In the genomic region with DNA sequence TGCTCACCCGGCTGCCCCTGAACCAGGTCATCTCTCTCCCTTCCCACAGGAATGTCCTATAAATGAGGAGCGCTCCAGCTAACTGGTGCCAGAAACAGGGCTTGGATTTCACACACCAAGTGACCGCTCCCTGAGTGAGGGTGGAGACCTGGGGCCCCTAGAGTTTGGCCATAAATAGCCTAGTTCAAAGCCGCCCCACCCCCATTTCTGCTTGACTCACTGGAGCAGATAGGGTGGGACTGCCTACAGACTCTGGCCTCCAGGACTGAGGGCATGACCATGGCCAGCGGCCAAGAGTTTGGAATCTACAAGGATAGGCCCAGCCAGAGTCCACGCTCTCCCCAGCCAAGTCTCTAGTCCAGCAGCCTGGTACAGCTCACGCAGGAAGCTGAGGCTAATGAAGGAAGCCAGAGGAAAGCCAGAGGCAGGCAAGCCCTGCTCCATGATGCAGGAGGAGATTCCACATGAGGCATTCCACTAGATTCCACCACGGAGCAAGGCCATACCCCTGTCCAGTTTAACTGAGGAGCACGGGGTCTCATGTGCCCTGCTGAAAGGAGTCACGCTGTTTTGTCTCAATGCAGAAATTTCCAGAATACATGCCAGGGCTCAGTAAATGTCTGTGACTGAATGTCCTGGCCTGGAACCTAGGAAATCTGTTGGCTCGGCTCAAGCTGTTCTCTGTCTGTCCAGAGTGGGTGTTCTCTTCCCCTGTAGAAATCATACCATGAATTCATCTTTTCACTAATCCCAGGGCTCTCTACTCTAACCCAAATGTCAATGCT, we compare ENCODE assay signal across 9 mouse cellular contexts. TPM values are rescaled to one million over a fixed set of nuclear protein-coding genes. Genes with fewer than 3 reads are reported as not detected.
DNase-seq lines count a peak whose midpoint lies in the region; ATAC-seq and TF ChIP-seq lines count a peak whose summit lies in the region.
"Had no signal": no experiment of that assay in that cellular context is flagged by ENCODE, and none has a peak within 500 bp of the region (broad histone marks: within the 10 kb centered on the region; RNA-seq: fewer than 3 reads in every experiment).

No protein-coding gene starts in this region.

- H3K9ac ChIP-seq in forebrain, postnatal 0 days, result no peak overlapping the region
- no peak overlapping the region for H3K9ac ChIP-seq in forebrain, embryonic 15.5 days (replicated peaks)
- H3K9ac ChIP-seq in kidney, postnatal 0 days (ENCODE audit: low read depth, low read length), result no peak overlapping the region
- H3K9ac ChIP-seq: neural tube, embryonic 13.5 days had no signal

- no peak overlapping the region for H3K4me2 ChIP-seq in forebrain, postnatal 0 days (ENCODE audit: low read depth)
- H3K4me2 ChIP-seq in forebrain, embryonic 15.5 days (replicated peaks), result no peak overlapping the region
- H3K4me2 ChIP-seq in kidney, postnatal 0 days (ENCODE audit: low read length), result no peak overlapping the region
- H3K4me2 ChIP-seq: neural tube, embryonic 13.5 days had no signal

- ATAC-seq in forebrain, postnatal 0 days, result no peak
- ATAC-seq in forebrain, embryonic 15.5 days (replicated peaks), result no peak
- peak; percentile 95 for ATAC-seq in kidney, postnatal 0 days (replicated peaks; ENCODE audit: low FRiP score, low read depth)

- no peak overlapping the region for H3K4me3 ChIP-seq in forebrain, postnatal 0 days (ENCODE audit: low read depth, low read length)
- no peak overlapping the region for H3K4me3 ChIP-seq in forebrain, embryonic 15.5 days
- no peak overlapping the region for H3K4me3 ChIP-seq in kidney, postnatal 0 days (replicated peaks; ENCODE audit: low read depth, low read length)
- H3K4me3 ChIP-seq: neural tube, embryonic 13.5 days had no signal

- no peaks in the 10 kb centered on the region for H3K4me1 ChIP-seq in forebrain, postnatal 0 days (ENCODE audit: insufficient read depth)
- H3K4me1 ChIP-seq in forebrain, embryonic 15.5 days, result no peaks in the 10 kb centered on the region
- peaks cover 8% of the 10 kb centered on the region; the same call in 1 of the 2 replicates for H3K4me1 ChIP-seq in kidney, postnatal 0 days (replicated peaks; ENCODE audit: insufficient read depth, low read length)
- H3K4me1 ChIP-seq: neural tube, embryonic 13.5 days had no signal

- H3K36me3 ChIP-seq in forebrain, postnatal 0 days (ENCODE audit: insufficient read depth), result no peaks in the 10 kb centered on the region
- H3K36me3 ChIP-seq in forebrain, embryonic 15.5 days, result no peaks in the 10 kb centered on the region
- H3K36me3 ChIP-seq in kidney, postnatal 0 days (ENCODE audit: insufficient read depth, low read length), result no peaks in the 10 kb centered on the region
- H3K36me3 ChIP-seq: neural tube, embryonic 13.5 days had no signal

- no peak for DNase-seq in forebrain, postnatal 0 days
- peak; percentile 67 to 80 for DNase-seq in adrenal gland, postnatal 4 days (ENCODE audit: low spot score in 2 of 2)
- DNase-seq in heart, adult 8-10 months (ENCODE audit: low spot score), result peak; percentile 91
- peak; percentile 86 for DNase-seq in kidney, postnatal 0 days (ENCODE audit: low spot score)
- DNase-seq in lung, postnatal 36 days, result peak; percentile 95
- DNase-seq in embryo, embryonic 9.5 days (ENCODE audit: extremely low spot score), result no peak
- no peak for DNase-seq in thymus, postnatal 4 days

- 79% methylated on average over 11 of the region's 11 CpGs for WGBS in forebrain, postnatal 0 days
- WGBS in forebrain, embryonic 15.5 days, result 85% methylated on average over 11 of the region's 11 CpGs
- 30% methylated on average over 11 of the region's 11 CpGs for WGBS in kidney, postnatal 0 days

- no peak for TF ChIP-seq CTCF in forebrain, postnatal 0 days (IDR thresholded peaks at IDR 0.05; ENCODE audit: low read depth)
- TF ChIP-seq CTCF in kidney, postnatal 0 days (IDR thresholded peaks at IDR 0.05; ENCODE audit: low read depth), result no peak

- H3K9me3 ChIP-seq in forebrain, postnatal 0 days (ENCODE audit: low read length), result no peaks in the 10 kb centered on the region
- no peaks in the 10 kb centered on the region for H3K9me3 ChIP-seq in forebrain, embryonic 15.5 days
- no peaks in the 10 kb centered on the region for H3K9me3 ChIP-seq in kidney, postnatal 0 days (replicated peaks; ENCODE audit: low read length)
- H3K9me3 ChIP-seq: neural tube, embryonic 13.5 days had no signal

- 0 out of 2 replicates have a peak overlapping the region, but pooled peaks have one; percentile 21 for H3K27ac ChIP-seq in forebrain, postnatal 0 days (ENCODE audit: low read depth, low read length)
- no peak overlapping the region for H3K27ac ChIP-seq in forebrain, embryonic 15.5 days (replicated peaks)
- H3K27ac ChIP-seq in kidney, postnatal 0 days, result peak overlapping the region; percentile 75
- H3K27ac ChIP-seq: neural tube, embryonic 13.5 days had no signal

- H3K27me3 ChIP-seq in forebrain, postnatal 0 days (ENCODE audit: insufficient read depth, low read length), result no peaks in the 10 kb centered on the region
- no peaks in the 10 kb centered on the region for H3K27me3 ChIP-seq in forebrain, embryonic 15.5 days
- no peaks in the 10 kb centered on the region for H3K27me3 ChIP-seq in kidney, postnatal 0 days (ENCODE audit: insufficient read depth, low read length)
- H3K27me3 ChIP-seq: neural tube, embryonic 13.5 days had no signal

RNA-seq across cellular contexts. Expression of a gene that starts 17.5 kb away (rescaled TPM):
- 23.0 and 25.3 TPM in 2 replicates for total RNA-seq in forebrain, postnatal 0 days (2014; rRNA removed)
- polyA plus RNA-seq in forebrain, postnatal 0 days (2015; fragmentation: Nextera tagmentation; extraction: Ambion mirVana), result 14.8 and 15.8 TPM in 2 replicates
- polyA plus RNA-seq in forebrain, embryonic 15.5 days (2015; fragmentation: Nextera tagmentation; extraction: Ambion mirVana), result 9.2 and 11.1 TPM in 2 replicates
- total RNA-seq in adrenal gland, postnatal 4 days (2021), result 10 to 100 TPM; 29.2 to 30.1 TPM
- total RNA-seq in heart, adult 8-10 months (2022), result 10 to 100 TPM; 69.1 to 74.1 (median 72.8) TPM
- polyA plus RNA-seq in kidney, postnatal 0 days (2015; fragmentation: Nextera tagmentation; extraction: Ambion mirVana), result 16.8 and 16.9 TPM in 2 replicates

RNA-seq across cellular contexts. Expression of a gene that starts 17.6 kb away (rescaled TPM):
- 14.3 and 14.7 TPM in 2 replicates for total RNA-seq in forebrain, postnatal 0 days (2014; rRNA removed)
- 6.3 and 10.4 TPM in 2 replicates for polyA plus RNA-seq in forebrain, postnatal 0 days (2015; fragmentation: Nextera tagmentation; extraction: Ambion mirVana)
- 15.3 and 18.2 TPM in 2 replicates for polyA plus RNA-seq in forebrain, embryonic 15.5 days (2015; fragmentation: Nextera tagmentation; extraction: Ambion mirVana)
- 10 to 100 TPM; 15.9 to 17.9 TPM for total RNA-seq in adrenal gland, postnatal 4 days (2021)
- 10 to 100 TPM; 17.0 to 21.7 (median 20.5) TPM for total RNA-seq in heart, adult 8-10 months (2022)
- 13.9 and 25.2 TPM in 2 replicates for polyA plus RNA-seq in kidney, postnatal 0 days (2015; fragmentation: Nextera tagmentation; extraction: Ambion mirVana)

RNA-seq across cellular contexts. Expression of a gene that starts 45.9 kb away (rescaled TPM):
- total RNA-seq in forebrain, postnatal 0 days (2014; rRNA removed), result 32.5 and 41.8 TPM in 2 replicates
- 22.1 and 31.9 TPM in 2 replicates for polyA plus RNA-seq in forebrain, postnatal 0 days (2015; fragmentation: Nextera tagmentation; extraction: Ambion mirVana)
- 78.0 and 82.3 TPM in 2 replicates for polyA plus RNA-seq in forebrain, embryonic 15.5 days (2015; fragmentation: Nextera tagmentation; extraction: Ambion mirVana)
- total RNA-seq in adrenal gland, postnatal 4 days (2021), result 10 to 100 TPM; 45.8 to 60.4 TPM
- total RNA-seq in heart, adult 8-10 months (2022), result 10 to 100 TPM; 11.6 to 22.2 (median 16.0) TPM
- polyA plus RNA-seq in kidney, postnatal 0 days (2015; fragmentation: Nextera tagmentation; extraction: Ambion mirVana), result 23.6 and 26.0 TPM in 2 replicates

Comparison
In these comparisons a context has a peak if more than half of its experiments do, and no peak if none do; other contexts are left out.
1. DNase-seq: peak in adrenal gland, postnatal 4 days (2 of 2), heart, adult 8-10 months (single experiment), kidney, postnatal 0 days (single experiment) and lung, postnatal 36 days (single experiment); none in forebrain, postnatal 0 days (single experiment), embryo, embryonic 9.5 days (single experiment) and thymus, postnatal 4 days (single experiment).